Mouse (Mus musculus): ENCODE measurements around the gene Tmcc3. TPM values are rescaled to one million over a fixed set of nuclear protein-coding genes. Genes with fewer than 3 reads are reported as not detected.
A peak's percentile ranks its signal among the peaks of the same experiment; 100 is the strongest.

The Tmcc3 gene
- total RNA-seq, 2 experiments from 2014 or later: 24.6 to 34.6 TPM

- no peak for DNase-seq (ENCODE audit: low spot score)
- intact Hi-C loops (cut with DNase I): no loop called here
Observed at GRCm38 (mm10) chr10:94354005-94354404, 42.3 kb downstream of the Tmcc3 start.

- DNase-seq (ENCODE audit: low spot score): no peak
Observed at GRCm38 (mm10) chr10:94354427-94354826, 42.7 kb downstream of the Tmcc3 start.

GRCm38 (mm10) chr10:94356504-94357169 lies 44.9 kb downstream of the Tmcc3 start:
- peak; percentile 14 for DNase-seq (ENCODE audit: low spot score)

More at GRCm38 (mm10) chr10:94354427-94354826, 42.7 kb downstream of the Tmcc3 start:
- intact Hi-C loops (cut with DNase I): no loop called here

GRCm38 (mm10) chr10:94360664-94361063 lies 48.9 kb downstream of the Tmcc3 start:
- DNase-seq (ENCODE audit: low spot score): no peak
- intact Hi-C loops (cut with DNase I): no loop called here

More at GRCm38 (mm10) chr10:94356504-94357169, 44.9 kb downstream of the Tmcc3 start:
- intact Hi-C loops (cut with DNase I): no loop called here

GRCm38 (mm10) chr10:94371293-94371692 lies 59.5 kb downstream of the Tmcc3 start:
- no peak for DNase-seq (ENCODE audit: low spot score)
- intact Hi-C loops (cut with DNase I): no loop called here

- intact Hi-C loops (cut with DNase I): no loop called here
- no peak for DNase-seq (ENCODE audit: low spot score)
Observed at GRCm38 (mm10) chr10:94376941-94377340, 65.2 kb downstream of the Tmcc3 start.

- intact Hi-C loops (cut with DNase I): no loop called here
Observed at GRCm38 (mm10) chr10:94377844-94378243, 66.1 kb downstream of the Tmcc3 start.

GRCm38 (mm10) chr10:94378383-94378782 lies 66.6 kb downstream of the Tmcc3 start:
- peak; percentile 73 for DNase-seq (ENCODE audit: low spot score)
- intact Hi-C loops (cut with DNase I): no loop called here

More at GRCm38 (mm10) chr10:94377844-94378243, 66.1 kb downstream of the Tmcc3 start:
- no peak for DNase-seq (ENCODE audit: low spot score)

- no peak for DNase-seq (ENCODE audit: low spot score)
- intact Hi-C loops (cut with DNase I): no loop called here
Observed at GRCm38 (mm10) chr10:94380082-94380481, 68.3 kb downstream of the Tmcc3 start.

GRCm38 (mm10) chr10:94380662-94381392 lies 69.1 kb downstream of the Tmcc3 start:
- DNase-seq (ENCODE audit: low spot score): no peak
- intact Hi-C loops (cut with DNase I): no loop called here

- intact Hi-C loops (cut with DNase I): no loop called here
- no peak for DNase-seq (ENCODE audit: low spot score)
Observed at GRCm38 (mm10) chr10:94381393-94381740, 69.6 kb downstream of the Tmcc3 start.

- intact Hi-C loops (cut with DNase I): no loop called here
- no peak for DNase-seq (ENCODE audit: low spot score)
Observed at GRCm38 (mm10) chr10:94382618-94383017, 70.9 kb downstream of the Tmcc3 start.

- intact Hi-C loops (cut with DNase I): no loop called here
- DNase-seq (ENCODE audit: low spot score): no peak
Observed at GRCm38 (mm10) chr10:94383565-94383964, 71.8 kb downstream of the Tmcc3 start.

- no peak for DNase-seq (ENCODE audit: low spot score)
- intact Hi-C loops (cut with DNase I): no loop called here
Observed at GRCm38 (mm10) chr10:94389219-94389618, 77.5 kb downstream of the Tmcc3 start.

- no peak for DNase-seq (ENCODE audit: low spot score)
- intact Hi-C loops (cut with DNase I): no loop called here
Observed at GRCm38 (mm10) chr10:94391049-94391448, 79.3 kb downstream of the Tmcc3 start.

GRCm38 (mm10) chr10:94394286-94394685 lies 82.5 kb downstream of the Tmcc3 start:
- DNase-seq (ENCODE audit: low spot score): no peak
- intact Hi-C loops (cut with DNase I): no loop called here

- peak; percentile 53 for DNase-seq (ENCODE audit: low spot score)
- intact Hi-C loops (cut with DNase I): no loop called here
Observed at GRCm38 (mm10) chr10:94397833-94398596, 86.3 kb downstream of the Tmcc3 start.

- intact Hi-C loops (cut with DNase I): no loop called here
- DNase-seq (ENCODE audit: low spot score): no peak
Observed at GRCm38 (mm10) chr10:94400895-94401294, 89.1 kb downstream of the Tmcc3 start.

GRCm38 (mm10) chr10:94405456-94405855 lies 93.7 kb downstream of the Tmcc3 start:
- intact Hi-C loops (cut with DNase I): no loop called here
- no peak for DNase-seq (ENCODE audit: low spot score)

GRCm38 (mm10) chr10:94406821-94407220 lies 95.1 kb downstream of the Tmcc3 start:
- intact Hi-C loops (cut with DNase I): no loop called here
- DNase-seq (ENCODE audit: low spot score): no peak
